Mouse (Mus musculus) heart, embryonic 11.5 days (tissue): ENCODE results near the gene Bpifb9a. TPM values are rescaled to one million over a fixed set of nuclear protein-coding genes. Genes with fewer than 3 reads are reported as not detected.
"Not testable (repeated sequence)": the region's sequence is repeated elsewhere in the genome, so short reads cannot be mapped to it uniquely, and the experiment has no call there.

Source experiments
- ATAC-seq: fragments of 200-750 bp; cut with Nextera tagmentation; replicated peaks from 2 replicates; pipeline ENCODE4 v1.8.0; 2017; ENCODE audit warnings: moderate library complexity; ENCODE audit not compliant: insufficient number of reproducible peaks, low FRiP score, low TSS enrichment
- H3K27ac ChIP-seq: fragments of 300-500 bp; sonication (generic); 2 replicates; pipeline ENCODE4 v1.5.1; 2014; ENCODE audit warnings: mild to moderate bottlenecking, low read depth, low read length
- H3K27me3 ChIP-seq: fragments of 300-500 bp; sonication (generic); 2 replicates; pipeline ENCODE4 v1.6.1; 2014; ENCODE audit warnings: mild to moderate bottlenecking, low read length, mixed read lengths; ENCODE audit not compliant: control insufficient read depth, insufficient read depth
- H3K36me3 ChIP-seq: fragments of 300-500 bp; sonication (generic); 2 replicates; pipeline ENCODE4 v1.6.1; 2014; ENCODE audit warnings: mild to moderate bottlenecking, low read length, moderate library complexity, mixed read lengths; ENCODE audit not compliant: control insufficient read depth, insufficient read depth
- H3K4me1 ChIP-seq: fragments of 300-500 bp; sonication (generic); 2 replicates; pipeline ENCODE4 v1.6.1; 2014; ENCODE audit warnings: low read length; ENCODE audit not compliant: control insufficient read depth, insufficient read depth
- H3K4me2 ChIP-seq: fragments of 300-500 bp; sonication (generic); 2 replicates; pipeline ENCODE4 v1.6.1; 2014; ENCODE audit warnings: mild to moderate bottlenecking, moderate library complexity
- H3K4me3 ChIP-seq: fragments of 300-500 bp; sonication (generic); 2 replicates; pipeline ENCODE4 v1.5.1; 2014; ENCODE audit warnings: low read depth, low read length
- H3K9ac ChIP-seq: fragments of 300-500 bp; sonication (generic); 2 replicates; pipeline ENCODE4 v1.6.1; 2014; ENCODE audit warnings: mild to moderate bottlenecking, low read depth, low read length, moderate library complexity
- H3K9me3 ChIP-seq: fragments of 300-500 bp; sonication (generic); replicated peaks from 2 replicates; pipeline ENCODE4 v1.6.1; 2016; ENCODE audit warnings: low read length; ENCODE audit not compliant: control insufficient read depth
- WGBS: fragments of 180-500 bp; shearing (Covaris S2); extraction: QIAGEN DNeasy Blood & Tissue Kit; methylation state at CpG from one replicate; pipeline ENCODE4 v1.1.7; 2014; ENCODE audit not compliant: insufficient replicate concordance; 5-methylcytosine and 5-hydroxymethylcytosine counted together
- polyA plus RNA-seq: library from polyadenylated mRNA; unstranded; fragments of >200 nt; fragmentation: Nextera tagmentation; extraction: Ambion mirVana; gene quantifications from 2 replicates; pipeline ENCODE4 v1.2.1, GENCODE M21; 2014

Bpifb9a gene
- not detected in 2 replicates for polyA plus RNA-seq

DNA sequence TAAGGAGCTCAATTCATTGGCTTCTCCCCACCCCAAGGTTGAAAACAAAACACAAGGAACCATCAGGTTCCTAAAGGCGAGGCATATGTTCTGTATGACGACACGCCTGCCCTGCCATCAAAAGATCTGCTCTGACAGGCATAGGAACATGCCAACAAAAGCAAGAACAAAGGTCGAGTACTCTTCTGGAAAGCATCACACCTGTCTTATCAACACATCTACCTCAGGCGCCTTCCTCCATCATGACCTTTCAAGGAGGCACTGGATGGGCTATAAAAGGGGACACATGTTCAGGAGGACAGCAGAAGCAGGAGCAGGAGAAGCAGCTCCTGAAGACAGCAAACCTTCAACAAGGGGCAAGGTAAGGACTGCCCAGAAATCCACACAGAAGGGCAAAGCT is at the start of gene Bpifb9a:
TSS of gene Bpifb9a (plus strand) at position 301 of the 400 bp plus-strand sequence.
- H3K4me3 ChIP-seq, H3K4me2 ChIP-seq, H3K9me3 ChIP-seq, ATAC-seq, H3K4me1 ChIP-seq, H3K9ac ChIP-seq, H3K36me3 ChIP-seq, H3K27me3 ChIP-seq, H3K27ac ChIP-seq: not testable (repeated sequence)
- WGBS, result 70% methylated on average over 5 of the region's 5 CpGs

DNA sequence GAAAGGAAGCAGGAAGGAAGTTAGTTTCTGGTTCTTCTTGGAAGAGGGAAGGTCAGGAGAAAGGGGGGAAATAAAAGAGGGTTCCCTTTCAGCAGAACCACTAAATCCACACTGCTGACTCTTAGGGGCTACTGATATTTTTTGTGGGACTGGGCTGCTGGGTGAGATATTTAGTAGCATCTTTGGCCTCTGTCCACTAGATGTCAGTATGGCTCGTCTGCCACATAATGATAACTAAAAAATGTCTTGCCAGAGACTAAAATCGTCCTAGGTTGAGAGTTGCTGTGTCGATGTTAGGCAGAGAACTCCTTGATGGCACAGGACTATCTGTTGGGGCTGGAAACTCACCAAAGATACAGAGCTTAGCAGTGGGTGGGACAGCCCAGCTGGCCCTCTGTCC is 48.5 kb upstream of the Bpifb9a start:
- Histone ChIP-seq H3K4me1 (0 out of 2 replicates have a peak, but pooled peaks cover 5% of the 10 kb centered on the region), H3K4me2 (no peak overlapping the region), H3K4me3 (no peak overlapping the region), H3K9me3 (no peaks in the 10 kb centered on the region), H3K36me3 (no peaks in the 10 kb centered on the region), H3K27me3 (no peaks in the 10 kb centered on the region), H3K27ac (no peak overlapping the region), H3K9ac (no peak overlapping the region)
- 18% methylated on average over 3 of the region's 3 CpGs for WGBS
- no peak for ATAC-seq

DNA sequence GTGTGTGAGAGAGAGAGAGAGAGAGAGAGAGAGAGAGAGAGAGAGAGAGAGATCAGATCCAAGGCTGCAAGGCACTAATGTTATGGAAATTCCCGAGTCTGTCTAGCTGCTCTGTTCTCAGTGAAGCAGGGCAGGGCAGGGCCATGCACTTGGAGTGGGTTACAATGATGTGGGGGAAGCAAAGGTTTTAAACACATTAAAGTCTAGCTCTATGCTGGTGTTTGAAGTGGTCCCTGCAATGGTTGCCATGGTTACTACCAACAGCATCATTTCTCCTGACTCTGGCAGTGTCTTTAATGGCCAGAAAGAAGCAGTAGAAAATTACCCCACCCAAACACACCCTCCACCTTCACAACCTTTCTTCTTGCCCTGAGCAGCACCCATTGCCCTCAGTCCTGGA is 46.5 kb upstream of the Bpifb9a start:
- Histone ChIP-seq H3K27me3 (no peaks in the 10 kb centered on the region), H3K27ac (no peak overlapping the region), H3K9ac (no peak overlapping the region), H3K9me3 (no peaks in the 10 kb centered on the region), H3K4me2 (no peak overlapping the region), H3K4me1 (0 out of 2 replicates have a peak, but pooled peaks cover 5% of the 10 kb centered on the region), H3K4me3 (no peak overlapping the region), H3K36me3 (no peaks in the 10 kb centered on the region)
- no peak for ATAC-seq
- 56% methylated on average over 1 of the region's 1 CpGs for WGBS

DNA sequence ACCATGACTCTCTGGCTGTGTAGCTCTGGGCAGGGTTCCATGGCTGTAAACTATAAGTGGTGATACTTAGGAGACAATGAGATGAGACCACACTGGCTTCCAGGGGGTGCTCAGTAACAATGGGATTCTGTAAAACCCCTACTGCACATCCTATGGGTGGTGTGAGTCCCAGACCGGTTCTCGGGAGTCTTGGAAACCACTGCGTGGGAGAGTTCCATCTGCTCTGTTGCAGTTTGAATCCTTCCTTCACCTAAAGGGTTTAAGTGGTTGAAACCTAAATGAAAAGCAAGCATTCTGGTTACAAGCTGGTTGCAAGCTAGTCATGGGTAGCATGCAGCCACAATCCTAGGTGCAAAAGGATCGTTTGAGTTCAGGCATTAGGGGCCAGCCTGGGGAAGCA is 45.8 kb upstream of the Bpifb9a start:
- no peaks in the 10 kb centered on the region for H3K27me3 ChIP-seq
- WGBS, result 79% methylated on average over 4 of the region's 4 CpGs
- H3K4me1 ChIP-seq, result 0 out of 2 replicates have a peak, but pooled peaks cover 5% of the 10 kb centered on the region
- no peak overlapping the region for H3K4me3 ChIP-seq
- H3K36me3 ChIP-seq, result no peaks in the 10 kb centered on the region
- no peak for ATAC-seq
- no peak overlapping the region for H3K27ac ChIP-seq
- no peak overlapping the region for H3K9ac ChIP-seq
- H3K9me3 ChIP-seq, result no peaks in the 10 kb centered on the region
- H3K4me2 ChIP-seq, result no peak overlapping the region

DNA sequence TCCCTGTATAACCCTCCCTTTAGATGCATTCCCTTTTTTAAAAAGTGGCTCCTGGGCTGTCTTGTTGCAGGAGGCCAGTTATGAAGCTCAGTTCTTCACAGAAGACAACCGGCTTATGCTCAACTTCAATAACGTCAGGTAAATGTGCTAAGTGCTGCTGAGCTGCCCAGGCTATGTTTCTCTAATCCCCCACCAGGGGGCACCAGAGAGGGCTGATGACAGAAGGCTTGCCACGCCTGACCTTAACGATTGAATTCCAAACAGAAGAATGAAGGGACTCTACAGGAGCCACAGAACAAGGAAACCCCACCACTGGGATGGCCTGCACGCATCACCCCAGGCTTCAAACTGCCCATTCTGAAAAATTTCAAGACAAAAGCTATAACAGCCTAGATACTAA is 42.5 kb upstream of the Bpifb9a start:
- Histone ChIP-seq H3K9ac (no peak overlapping the region), H3K27me3 (no peaks in the 10 kb centered on the region), H3K4me1 (no peaks in the 10 kb centered on the region), H3K4me3 (no peak overlapping the region), H3K4me2 (no peak overlapping the region), H3K27ac (no peak overlapping the region), H3K9me3 (no peaks in the 10 kb centered on the region), H3K36me3 (no peaks in the 10 kb centered on the region)
- ATAC-seq, result no peak
- 15% methylated on average over 5 of the region's 5 CpGs for WGBS

DNA sequence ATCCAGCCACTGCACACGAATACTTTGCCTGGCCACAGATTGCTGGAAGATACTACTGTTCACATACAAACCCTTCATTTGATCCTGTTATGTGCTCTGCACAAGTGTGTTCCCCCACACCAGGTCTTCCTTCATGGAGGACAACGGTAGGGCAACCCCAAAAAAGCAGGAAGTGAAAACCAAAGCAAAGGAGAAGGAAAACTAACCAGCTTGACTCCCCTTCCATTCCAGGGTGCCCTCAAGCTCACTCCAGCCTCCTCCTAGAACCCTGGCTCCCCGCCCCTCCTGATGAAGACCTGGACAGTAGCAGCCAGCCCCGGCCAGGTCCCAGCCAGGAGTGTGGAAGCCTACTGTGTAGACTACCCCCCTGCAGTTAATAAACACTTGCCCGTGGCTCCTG is 37.7 kb upstream of the Bpifb9a start:
- no peak overlapping the region for H3K27ac ChIP-seq
- no peaks in the 10 kb centered on the region for H3K36me3 ChIP-seq
- no peak overlapping the region for H3K4me3 ChIP-seq
- H3K4me2 ChIP-seq, result no peak overlapping the region
- peaks cover 14% of the 10 kb centered on the region for H3K4me1 ChIP-seq
- H3K9ac ChIP-seq, result no peak overlapping the region
- H3K9me3 ChIP-seq, result no peaks in the 10 kb centered on the region
- no peak for ATAC-seq
- no peaks in the 10 kb centered on the region for H3K27me3 ChIP-seq
- 72% methylated on average over 5 of the region's 5 CpGs for WGBS

DNA sequence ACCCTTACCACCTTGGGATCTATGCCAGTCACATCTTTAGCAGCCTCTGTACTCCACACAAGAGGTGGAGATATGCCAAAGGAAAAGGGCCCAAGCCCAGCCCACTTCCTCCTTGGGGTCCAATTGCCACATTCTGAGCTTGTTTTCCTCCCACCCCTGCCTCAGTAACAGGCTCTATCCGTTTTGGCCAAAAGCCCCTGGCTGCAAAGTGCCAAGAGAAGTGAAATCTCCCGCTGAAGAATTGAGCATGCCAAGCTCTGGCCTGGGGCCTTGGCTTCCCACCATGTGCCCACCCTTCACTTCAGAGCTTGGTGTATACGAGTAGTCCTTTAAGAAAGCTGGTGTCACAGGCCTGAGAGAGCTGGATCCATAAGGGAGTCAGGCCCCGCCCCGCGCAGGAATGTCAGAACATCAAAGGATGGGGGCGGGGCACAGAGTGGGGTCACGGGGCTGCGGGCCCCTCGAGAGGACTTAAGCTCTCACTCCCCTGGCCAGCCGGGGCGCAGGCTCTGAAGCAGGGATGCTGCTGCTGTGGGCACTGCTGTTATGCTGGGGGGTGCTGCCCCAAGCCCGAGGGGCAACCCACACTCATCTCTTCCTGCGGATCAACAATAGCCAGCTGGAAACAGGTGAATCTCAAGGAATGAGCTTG is 34.3 kb upstream of the Bpifb9a start, which contains the start of gene Bpifb5:
TSS of gene Bpifb5 (plus strand) at position 478 of the 652 bp plus-strand sequence.
- peak; percentile 57; the same call in 1 of the 2 replicates for ATAC-seq
- Histone ChIP-seq H3K27me3 (no peaks in the 10 kb centered on the region), H3K27ac (no peak within 1 kb of the TSS), H3K4me1 (peaks cover 14% of the 10 kb centered on the region), H3K4me2 (peak within 1 kb of the TSS; percentile 32), H3K36me3 (no peaks in the 10 kb centered on the region), H3K4me3 (no peak within 1 kb of the TSS), H3K9ac (peak within 1 kb of the TSS; percentile 22; the same call in 1 of the 2 replicates), H3K9me3 (no peaks in the 10 kb centered on the region)
- 9% methylated on average over 14 of the region's 14 CpGs for WGBS

DNA sequence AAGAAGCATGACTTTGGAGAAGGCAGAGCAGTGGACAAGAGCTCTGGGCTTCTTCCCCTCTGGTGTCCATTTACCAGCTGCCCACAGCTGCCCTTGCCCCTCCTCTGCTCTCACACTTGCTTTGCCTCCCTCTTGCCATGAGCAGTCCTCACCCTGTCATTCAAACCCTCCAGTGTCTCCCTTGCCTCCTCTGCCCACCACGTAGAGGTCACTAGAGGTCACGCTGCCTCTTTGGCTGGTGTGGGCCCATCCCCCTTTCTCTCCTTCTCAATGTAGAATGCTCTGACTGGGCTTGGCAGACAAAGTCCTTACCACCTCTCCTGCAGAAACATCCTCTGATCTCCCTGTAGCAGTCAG is 33.8 kb upstream of the Bpifb9a start:
- no peaks in the 10 kb centered on the region for H3K36me3 ChIP-seq
- H3K27ac ChIP-seq, result no peak overlapping the region
- H3K9ac ChIP-seq, result no peak overlapping the region
- 10% methylated on average over 2 of the region's 2 CpGs for WGBS
- peaks cover 14% of the 10 kb centered on the region for H3K4me1 ChIP-seq
- H3K4me2 ChIP-seq, result peak overlapping the region; percentile 32
- no peak for ATAC-seq
- H3K27me3 ChIP-seq, result no peaks in the 10 kb centered on the region
- H3K4me3 ChIP-seq, result no peak overlapping the region
- H3K9me3 ChIP-seq, result no peaks in the 10 kb centered on the region

DNA sequence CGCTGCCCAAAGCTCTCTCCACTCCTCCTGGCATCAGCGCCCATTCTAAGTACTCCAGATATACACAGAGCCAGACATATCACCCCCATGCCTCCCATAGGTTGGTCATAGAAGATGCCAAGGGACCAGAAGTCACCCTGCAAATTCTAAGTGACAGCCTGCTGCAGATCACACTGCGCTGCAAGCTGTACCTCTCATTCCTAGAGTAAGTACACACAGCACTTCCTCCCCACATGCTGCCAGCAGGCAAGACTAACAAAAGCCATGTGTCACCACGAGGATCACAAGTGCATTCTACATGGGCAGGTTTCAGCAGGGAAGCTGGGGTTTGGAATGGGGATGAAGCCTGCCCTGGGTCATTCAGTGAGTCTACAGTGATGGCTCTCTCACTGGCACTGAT is 30.7 kb upstream of the Bpifb9a start:
- no peaks in the 10 kb centered on the region for H3K9me3 ChIP-seq
- H3K27me3 ChIP-seq, result no peaks in the 10 kb centered on the region
- H3K4me2 ChIP-seq, result no peak overlapping the region
- no peak overlapping the region for H3K27ac ChIP-seq
- H3K9ac ChIP-seq, result no peak overlapping the region
- H3K4me1 ChIP-seq, result peaks cover 14% of the 10 kb centered on the region
- H3K36me3 ChIP-seq, result no peaks in the 10 kb centered on the region
- WGBS, result 68% methylated on average over 4 of the region's 4 CpGs
- ATAC-seq, result no peak
- no peak overlapping the region for H3K4me3 ChIP-seq
